Mouse (Mus musculus): ENCODE measurements around the gene Armh1.

- TF ChIP-seq POLR2A (IDR thresholded peaks at IDR 0.05; ENCODE audit: extremely low read depth, insufficient read depth, low read length), result no peak
- TF ChIP-seq CTCF (IDR thresholded peaks at IDR 0.05; ENCODE audit: extremely low read depth, insufficient read depth, low read length), result no peak
Measured at GRCm38 (mm10) chr4:117279253-117279642, 27.3 kb upstream of the Armh1 start.
